Mouse (Mus musculus) layer of hippocampus, postnatal 10 days (tissue): ENCODE results near the gene Phf2. TPM values are rescaled to one million over a fixed set of nuclear protein-coding genes. Genes with fewer than 3 reads are reported as not detected.
A peak's percentile ranks its signal among the peaks of the same experiment; 100 is the strongest.

Source experiments
- DNase-seq, 2 experiments: peaks; one replicate each; pipeline ENCODE4 v3.0.0; 2021; ENCODE audit warnings: low spot score in 2 of 2
- long read RNA-seq: library from polyadenylated mRNA; stranded (forward); transcript quantifications from one replicate; pipeline ENCODE4 v2.0.0, GENCODE M21; 2023
- total RNA-seq, 2 experiments: library from RNA; stranded (reverse); gene quantifications; 2 replicates each; pipeline ENCODE4 v1.2.3; 2021

Phf2 gene
- total RNA-seq: 10 to 100 TPM; 27.9 to 29.9 TPM
- long read RNA-seq, full-length matches to known transcripts: 1 of 6 reads
- long read RNA-seq, partial matches to known transcripts: 2 of 6 reads
- long read RNA-seq, other reads (novel, unspliced or antisense): 3 of 6 reads

- peak in 1 of 2 experiments; percentile 53 for DNase-seq
Measured at GRCm38 (mm10) chr13:48870771-48871731, at the start of gene Phf2. Phf2 (minus strand) TSS chr13:48871119.

DNA sequence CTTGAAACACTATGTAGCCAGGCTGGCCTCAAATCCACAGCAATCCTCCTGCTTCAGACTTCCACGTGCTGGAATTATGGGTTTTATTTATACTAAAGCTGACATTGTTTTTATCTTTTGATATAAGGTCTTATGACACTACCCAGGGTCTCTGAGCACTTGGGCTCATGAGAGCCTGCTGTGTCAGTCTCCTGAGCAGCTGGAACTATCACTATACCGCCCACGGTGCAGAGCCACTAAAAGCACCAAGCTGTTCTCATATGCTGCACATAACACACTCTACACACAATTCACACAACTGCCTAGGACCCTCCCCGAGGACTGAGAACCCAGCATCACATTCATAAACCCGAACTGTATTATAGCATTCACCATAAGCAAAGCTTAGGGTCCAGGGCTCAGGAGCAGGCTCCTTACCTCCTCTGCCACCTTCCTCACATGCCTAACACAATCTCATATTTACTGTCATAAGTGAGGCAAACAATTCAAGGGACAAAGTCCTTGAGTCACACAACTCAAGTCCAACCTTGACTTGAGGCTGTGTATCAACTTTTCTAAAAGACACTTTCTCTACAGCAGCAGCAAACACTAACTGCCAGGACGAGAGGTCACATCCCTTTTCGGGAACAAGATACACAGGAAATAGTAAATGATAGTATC lies 49.0 kb upstream of the Phf2 start:
- no peak for DNase-seq

DNA sequence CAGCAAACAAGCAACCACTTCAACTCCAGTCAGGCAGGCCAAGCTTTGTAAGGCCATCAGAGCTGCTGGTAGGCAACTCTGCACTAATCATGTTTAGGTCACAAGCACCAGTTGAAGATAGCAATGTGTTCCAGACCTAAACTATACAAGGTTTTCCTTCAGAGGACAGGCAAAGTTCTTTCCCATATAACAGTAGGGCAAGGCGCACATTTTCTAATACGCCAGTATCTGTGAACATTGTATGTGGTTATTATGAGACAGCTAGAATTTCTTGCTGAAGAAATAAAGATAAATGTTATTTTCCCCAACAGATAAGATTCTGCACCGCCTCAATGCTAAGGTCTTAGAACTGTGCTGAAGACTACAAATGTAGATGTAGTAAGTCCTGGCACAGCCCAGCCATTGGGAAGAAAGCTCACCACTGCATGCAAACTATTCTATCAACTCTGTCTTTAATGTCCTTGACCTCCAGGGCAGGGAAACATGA lies 46.2 kb upstream of the Phf2 start:
- no peak for DNase-seq

GRCm38 (mm10) chr13:48913680-48914079 lies 42.8 kb upstream of the Phf2 start:
- no peak for DNase-seq

GRCm38 (mm10) chr13:48913141-48913540 lies 42.2 kb upstream of the Phf2 start:
- no peak for DNase-seq

- DNase-seq: no peak
Measured at GRCm38 (mm10) chr13:48911426-48911825, 40.5 kb upstream of the Phf2 start.

DNA sequence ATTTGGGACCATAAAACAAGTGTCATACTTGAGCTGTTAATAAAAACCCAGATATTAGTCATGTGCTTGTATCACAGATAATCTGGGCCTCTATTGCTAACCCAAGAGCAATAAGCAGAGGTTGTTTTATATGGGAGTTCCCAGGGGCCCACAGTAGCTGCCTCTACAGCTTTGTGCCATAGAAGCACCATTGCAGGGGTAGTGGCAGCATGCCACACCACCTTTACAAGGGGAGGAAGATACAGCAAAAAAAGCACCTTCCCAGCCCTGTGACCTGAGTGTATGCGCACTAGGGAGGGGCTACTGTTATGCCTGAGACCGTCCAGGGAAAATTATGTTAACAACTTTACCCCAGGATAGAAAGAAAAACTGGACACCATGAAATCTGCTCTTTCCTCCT lies 34.5 kb upstream of the Phf2 start:
- DNase-seq: no peak

GRCm38 (mm10) chr13:48895376-48895775 lies 24.5 kb upstream of the Phf2 start:
- no peak for DNase-seq

DNA sequence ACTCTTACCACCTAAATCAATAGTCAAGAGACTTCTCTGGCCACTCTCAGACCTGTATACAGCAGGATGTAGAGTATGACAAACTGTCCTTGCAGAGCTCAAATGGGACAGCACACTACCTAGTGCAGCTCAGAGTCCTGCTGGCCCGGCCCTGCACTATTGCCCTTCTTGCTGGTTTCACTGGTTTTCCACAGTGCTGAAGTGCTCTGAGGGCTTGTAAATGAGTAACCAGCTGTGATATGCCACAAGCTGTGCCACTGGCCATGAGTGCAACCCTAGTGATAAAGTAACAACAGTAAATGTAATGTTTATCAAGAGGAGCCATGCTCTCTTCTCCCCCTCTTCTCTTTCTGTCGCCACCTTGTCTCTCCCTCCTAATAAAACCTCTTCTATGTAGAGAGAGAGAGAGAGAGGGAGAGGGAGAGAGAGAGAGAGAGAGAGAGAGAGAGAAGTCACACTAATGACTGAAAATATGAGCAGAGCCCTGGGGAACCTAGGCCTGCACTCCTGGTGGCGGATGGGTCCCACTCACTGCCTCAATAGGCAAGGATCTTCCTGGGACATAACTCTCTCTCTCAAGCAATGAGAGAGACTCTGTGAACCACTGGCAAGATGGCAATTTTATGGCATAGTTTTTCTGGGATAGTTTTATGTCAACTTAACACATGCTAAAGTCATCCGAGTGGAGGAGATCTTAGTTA lies 19.5 kb upstream of the Phf2 start:
- DNase-seq: no peak

DNA sequence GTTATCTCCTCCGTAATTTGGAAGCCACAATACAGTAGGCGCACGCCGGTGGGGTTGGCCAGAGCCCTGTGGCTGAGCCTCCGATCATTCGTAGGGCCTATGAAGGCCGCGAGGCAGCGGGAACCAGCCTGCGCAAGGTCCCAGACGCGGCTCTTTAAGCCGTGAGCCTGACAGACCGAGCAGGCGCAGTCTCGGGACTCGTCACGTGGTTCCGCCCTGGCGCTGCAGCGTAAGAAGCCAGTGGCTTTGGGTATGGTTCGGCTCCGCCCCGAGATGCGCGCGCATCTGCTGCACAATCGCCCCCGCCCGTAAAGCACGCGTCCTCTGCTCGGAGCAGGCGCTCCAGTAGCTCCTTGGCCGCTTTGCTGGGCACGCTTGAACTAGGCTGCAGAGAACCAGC lies 7.6 kb upstream of the Phf2 start:
- DNase-seq: peak; percentile 97 to 99

DNA sequence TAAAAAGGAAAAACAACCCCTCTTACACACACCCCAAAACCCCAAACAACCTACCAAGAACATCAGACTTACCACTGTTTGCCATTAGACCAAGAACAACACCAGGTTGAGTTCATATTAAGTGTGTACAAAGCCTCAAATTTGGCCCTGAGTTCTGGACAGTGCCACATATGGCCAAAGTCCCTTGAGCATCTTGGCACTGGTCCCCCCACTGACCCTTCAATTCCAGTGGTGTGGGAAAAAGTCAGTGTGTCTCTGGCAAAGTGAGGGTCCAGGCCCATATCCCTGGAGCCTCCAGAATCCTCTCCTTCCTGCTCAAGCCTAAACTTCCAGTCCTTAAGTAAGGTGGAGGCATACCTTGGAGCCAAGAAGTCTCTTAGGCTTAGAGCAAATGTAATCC lies 6.9 kb upstream of the Phf2 start:
- no peak for DNase-seq

DNA sequence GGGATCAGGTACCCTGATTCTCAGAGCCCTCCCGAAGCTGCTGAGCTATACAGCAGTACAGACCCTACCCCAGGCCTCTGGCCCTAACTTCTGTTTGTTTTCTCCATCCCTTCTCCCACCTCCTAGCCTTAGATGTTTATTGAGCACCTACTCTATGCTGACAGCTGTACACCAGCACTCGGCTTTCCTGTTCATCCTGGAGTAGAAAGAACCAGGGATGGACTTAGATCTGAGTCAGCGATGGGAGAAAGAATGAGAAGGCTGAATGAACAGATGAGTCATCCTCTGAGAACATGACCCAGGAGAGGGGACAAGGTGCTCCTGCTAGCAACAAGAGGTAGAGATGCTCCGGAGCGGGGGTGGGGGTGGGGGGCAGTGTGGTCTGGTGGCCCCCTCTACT lies 1.8 kb upstream of the Phf2 start:
- no peak for DNase-seq

GRCm38 (mm10) chr13:48871887-48872606 lies 1.1 kb upstream of the Phf2 start:
- DNase-seq: no peak

DNA sequence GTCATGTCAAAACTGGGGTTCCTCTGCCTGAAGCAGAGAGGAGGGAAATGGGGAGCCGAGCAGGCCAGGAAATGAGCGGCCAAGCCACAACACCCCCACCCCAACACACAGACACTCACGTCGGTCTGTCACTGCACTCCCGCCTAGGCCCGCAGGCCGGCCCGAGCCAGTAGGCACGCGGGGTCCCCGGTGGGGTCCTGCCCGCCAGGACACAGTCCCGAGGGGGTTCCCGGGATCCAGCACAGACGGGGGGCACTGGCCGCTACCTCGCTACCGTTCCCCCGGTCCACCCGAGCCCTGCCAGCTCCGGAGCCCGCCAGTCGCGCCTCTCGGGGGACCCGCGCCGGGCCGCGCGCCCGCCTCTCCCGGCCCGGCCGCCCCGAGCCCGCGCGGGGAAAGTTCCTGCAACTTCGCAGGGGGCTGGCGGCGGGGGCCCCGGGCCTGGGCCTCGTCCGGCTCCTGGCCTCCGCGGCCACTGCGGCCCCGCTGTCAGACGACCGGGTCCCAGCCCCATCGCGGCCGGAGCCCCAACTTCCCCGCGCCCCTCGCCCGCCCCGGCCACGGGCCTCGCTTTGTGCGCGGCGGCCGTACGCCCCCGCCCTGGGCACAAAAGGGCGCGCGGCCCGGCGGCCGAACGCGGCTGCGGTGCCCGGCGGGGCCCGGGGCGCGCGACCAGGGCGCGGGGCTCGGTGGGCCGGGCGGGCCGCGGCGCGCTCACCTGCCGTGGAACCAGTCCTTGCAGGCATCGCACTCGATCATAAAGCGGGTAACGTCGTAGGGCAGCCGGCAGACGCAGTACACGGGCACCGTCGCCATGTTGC lies 759 bp downstream of the Phf2 start:
- DNase-seq: peak; percentile 39 to 54

DNA sequence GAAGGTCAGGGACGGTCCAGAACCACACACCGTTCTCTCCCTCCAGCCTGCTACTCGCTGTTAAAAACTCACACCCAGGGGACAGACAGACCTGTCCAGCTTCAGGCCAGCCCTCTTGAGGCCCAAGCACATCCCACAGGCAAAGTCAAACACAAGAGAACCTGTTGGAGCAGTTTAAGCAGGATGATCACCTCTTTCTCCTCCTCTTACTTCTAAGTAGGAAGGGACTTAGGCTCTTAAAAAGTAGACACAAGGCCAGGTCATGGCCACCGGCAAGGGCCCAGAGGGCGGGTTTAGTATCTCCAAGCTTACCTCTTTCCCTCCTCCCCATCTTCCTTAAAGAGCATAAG lies 1.3 kb downstream of the Phf2 start:
- DNase-seq: no peak

DNA sequence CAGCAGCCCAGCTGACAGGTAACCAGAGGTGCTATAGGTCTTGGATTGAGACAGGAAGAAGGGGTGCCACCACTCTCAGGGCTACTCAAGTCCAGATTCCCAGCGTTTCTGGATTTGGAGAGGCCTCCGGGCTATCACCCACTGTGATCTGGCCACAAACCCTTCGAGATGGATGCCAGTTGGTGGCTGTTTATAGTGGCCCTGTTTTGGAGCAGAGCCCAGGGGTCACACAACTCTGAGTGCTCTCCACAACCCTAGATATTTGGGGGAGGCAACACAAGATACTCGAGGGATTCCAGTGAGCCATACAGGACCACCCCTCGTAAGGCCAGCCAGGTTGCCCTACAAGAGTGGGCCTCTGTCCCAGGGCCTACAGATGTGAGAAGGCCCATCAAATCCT lies 1.8 kb downstream of the Phf2 start:
- DNase-seq: no peak

DNA sequence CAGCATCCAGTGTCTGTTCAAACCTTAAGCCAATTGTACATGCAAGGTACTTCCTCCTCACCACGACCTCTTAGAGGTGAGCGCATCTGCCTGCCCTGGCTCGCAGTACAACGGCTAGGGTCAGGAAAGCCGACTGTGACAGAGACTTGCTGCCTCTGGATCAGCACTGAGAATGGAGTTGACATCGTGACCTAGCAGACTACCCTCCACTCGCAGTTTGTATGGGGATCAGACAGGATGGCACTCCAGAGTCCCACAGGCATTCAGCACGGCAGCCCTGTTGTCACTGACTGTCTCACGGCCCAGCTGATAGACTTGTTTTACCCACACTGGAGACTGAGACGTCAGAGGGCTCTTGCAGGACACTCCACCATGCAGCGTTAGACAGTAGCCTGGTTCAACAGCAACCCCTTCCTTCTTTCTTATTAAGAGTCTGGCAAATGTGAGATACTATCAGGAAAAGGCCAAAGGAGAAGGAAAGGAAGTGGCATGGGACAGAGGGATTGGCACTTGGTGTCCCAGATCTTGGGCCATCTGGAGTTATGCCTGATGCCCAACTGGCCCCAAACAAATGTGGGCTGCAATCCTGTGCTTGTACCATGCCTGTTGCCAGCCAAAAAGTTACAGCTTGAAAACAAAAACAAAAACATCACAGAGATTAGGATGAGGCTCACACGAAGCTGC lies 6.1 kb downstream of the Phf2 start:
- DNase-seq: no peak

DNA sequence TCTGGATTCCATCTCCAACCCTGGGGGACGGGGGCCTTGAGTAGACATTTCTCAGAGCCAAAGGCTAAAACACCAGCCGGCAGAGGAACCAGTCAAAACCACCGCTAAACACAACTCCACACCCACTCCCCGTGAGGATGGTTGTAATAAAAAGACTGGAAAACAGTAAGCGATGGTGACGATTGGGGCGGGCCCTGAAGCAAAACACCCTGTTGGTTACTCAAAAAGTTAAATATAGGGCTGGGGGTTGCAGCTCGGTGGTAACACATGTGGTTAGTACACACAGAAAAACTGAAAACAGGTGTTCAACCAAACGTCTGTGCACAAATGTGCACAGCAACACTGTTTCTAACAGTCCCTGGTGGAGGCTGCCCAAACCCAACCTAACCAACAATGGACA lies 7.4 kb downstream of the Phf2 start:
- no peak for DNase-seq

GRCm38 (mm10) chr13:48861913-48862312 lies 9.0 kb downstream of the Phf2 start:
- DNase-seq: no peak
